Mouse (Mus musculus): ENCODE measurements at regions not wholly inside any gene's neighbourhood (a gene's known extent, or its start where the extent isn't known, plus 50 kb on each side); places are given as distances from the start of the nearest gene placed in this dataset.

DNA sequence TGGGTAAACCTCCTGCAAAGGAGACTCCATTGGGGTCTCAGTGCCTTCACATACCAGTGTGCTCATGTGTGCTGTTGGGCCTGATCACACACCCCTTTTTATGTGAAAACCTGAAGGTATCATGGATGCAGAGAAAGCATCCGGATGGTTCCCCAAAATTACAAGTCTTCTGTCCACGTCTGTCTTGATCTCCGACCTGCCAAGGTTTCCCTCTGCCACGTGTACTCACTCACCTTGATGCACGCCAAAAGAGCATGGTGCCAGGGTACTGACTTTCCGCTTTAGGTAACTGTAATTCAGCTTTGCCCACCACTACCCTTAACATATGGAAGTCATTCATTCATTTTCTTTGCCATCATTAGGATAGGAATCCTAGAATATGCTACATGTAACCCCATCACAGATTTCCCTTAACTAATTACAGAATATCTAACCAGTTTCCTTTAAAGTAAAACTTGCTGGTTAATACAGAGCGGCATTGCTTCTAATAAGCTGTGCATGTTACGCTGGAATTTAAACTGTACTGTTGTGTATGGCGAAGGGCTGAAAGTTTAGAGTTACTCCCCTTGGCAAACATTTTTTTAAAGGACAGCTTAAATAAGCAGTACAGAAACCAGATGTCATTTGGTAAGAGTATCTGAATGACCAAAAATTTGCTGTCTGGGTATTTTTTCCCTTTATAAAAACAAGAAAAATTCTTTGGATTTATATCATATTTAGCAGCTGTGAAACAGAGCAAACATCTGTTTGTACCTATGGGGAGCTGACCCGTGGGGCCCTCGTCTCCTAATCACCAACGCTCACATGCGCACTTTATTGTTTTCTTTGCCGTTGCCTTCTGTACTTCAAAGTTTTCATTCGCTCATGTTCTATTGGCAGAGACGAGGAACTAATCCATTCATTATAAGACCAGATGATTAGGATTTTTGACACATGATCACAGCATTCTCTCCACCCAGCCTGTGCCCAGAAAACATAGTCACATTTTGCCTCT lies 131.4 kb upstream of the Gm15217 start:
- Histone ChIP-seq H3K27ac (ENCODE audit: low read length) (no peak overlapping the region), H3K4me2 (ENCODE audit: low read depth, low read length) (no peak overlapping the region), H3K36me3 (ENCODE audit: control insufficient read depth, insufficient read depth, low read length) (no peaks in the 10 kb centered on the region), H3K9me3 (ENCODE audit: control insufficient read depth, low read length) (no peaks in the 10 kb centered on the region), H3K4me1 (ENCODE audit: control insufficient read depth, insufficient read depth, low read length) (no peaks in the 10 kb centered on the region), H3K9ac (ENCODE audit: low read depth, low read length) (no peak overlapping the region), H3K27me3 (replicated peaks; ENCODE audit: control insufficient read depth, insufficient read depth, low read length) (no peaks in the 10 kb centered on the region), H3K4me3 (ENCODE audit: low read length) (no peak overlapping the region)
- no peak for ATAC-seq
- 70% methylated on average over 16 of the region's 16 CpGs for WGBS

- Histone ChIP-seq H3K36me3 (ENCODE audit: control insufficient read depth, insufficient read depth, low read length) (no peaks in the 10 kb centered on the region), H3K9me3 (ENCODE audit: control insufficient read depth, low read length) (no peaks in the 10 kb centered on the region), H3K27ac (ENCODE audit: low read length) (no peak overlapping the region), H3K4me1 (ENCODE audit: control insufficient read depth, insufficient read depth, low read length) (no peaks in the 10 kb centered on the region), H3K4me3 (ENCODE audit: low read length) (no peak overlapping the region), H3K4me2 (ENCODE audit: low read depth, low read length) (no peak overlapping the region), H3K9ac (ENCODE audit: low read depth, low read length) (no peak overlapping the region), H3K27me3 (replicated peaks; ENCODE audit: control insufficient read depth, insufficient read depth, low read length) (no peaks in the 10 kb centered on the region)
- WGBS: 48% methylated on average over 3 of the region's 3 CpGs
- ATAC-seq: no peak
These were observed 130.1 kb upstream of the Gm15217 start for GRCm38 (mm10) chr14:46249141-46249540.

GRCm38 (mm10) chr14:46255261-46255660 lies 124.0 kb upstream of the Gm15217 start:
- H3K9ac ChIP-seq (ENCODE audit: low read depth, low read length): no peak overlapping the region
- WGBS: 54% methylated on average over 3 of the region's 3 CpGs
- no peak overlapping the region for H3K27ac ChIP-seq (ENCODE audit: low read length)
- H3K4me2 ChIP-seq (ENCODE audit: low read depth, low read length): no peak overlapping the region
- H3K4me3 ChIP-seq (ENCODE audit: low read length): no peak overlapping the region
- no peaks in the 10 kb centered on the region for H3K27me3 ChIP-seq (replicated peaks; ENCODE audit: control insufficient read depth, insufficient read depth, low read length)
- H3K36me3 ChIP-seq (ENCODE audit: control insufficient read depth, insufficient read depth, low read length): no peaks in the 10 kb centered on the region
- H3K9me3 ChIP-seq (ENCODE audit: control insufficient read depth, low read length): no peaks in the 10 kb centered on the region
- H3K4me1 ChIP-seq (ENCODE audit: control insufficient read depth, insufficient read depth, low read length): 0 out of 2 replicates have a peak, but pooled peaks cover 3% of the 10 kb centered on the region
- no peak for ATAC-seq

DNA sequence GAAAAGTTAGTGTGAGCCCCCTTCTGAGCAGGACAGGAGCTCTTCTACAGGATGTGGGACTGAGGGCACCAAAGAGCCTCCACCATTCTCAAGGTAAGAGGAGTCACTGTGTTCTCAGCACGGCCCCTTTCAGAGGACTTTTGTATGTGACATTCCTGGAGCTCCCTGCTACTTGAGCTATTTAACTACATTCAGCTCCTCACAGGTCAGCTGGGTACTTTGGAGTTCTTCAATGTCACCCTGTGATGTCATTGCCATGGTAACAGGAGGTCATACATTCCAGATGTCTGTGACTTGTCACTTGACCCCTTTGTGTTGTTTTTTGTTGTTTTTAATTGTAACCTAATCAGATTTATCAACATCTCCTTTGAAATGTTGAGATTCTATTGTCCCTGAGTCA lies 122.9 kb upstream of the Gm15217 start:
- Histone ChIP-seq H3K4me2 (ENCODE audit: low read depth, low read length) (no peak overlapping the region), H3K27me3 (replicated peaks; ENCODE audit: control insufficient read depth, insufficient read depth, low read length) (no peaks in the 10 kb centered on the region), H3K9ac (ENCODE audit: low read depth, low read length) (no peak overlapping the region), H3K4me1 (ENCODE audit: control insufficient read depth, insufficient read depth, low read length) (0 out of 2 replicates have a peak, but pooled peaks cover 3% of the 10 kb centered on the region), H3K36me3 (ENCODE audit: control insufficient read depth, insufficient read depth, low read length) (no peaks in the 10 kb centered on the region), H3K9me3 (ENCODE audit: control insufficient read depth, low read length) (no peaks in the 10 kb centered on the region), H3K27ac (ENCODE audit: low read length) (no peak overlapping the region), H3K4me3 (ENCODE audit: low read length) (no peak overlapping the region)
- 29% methylated on average over 1 of the region's 1 CpGs for WGBS
- ATAC-seq: no peak

- H3K36me3 ChIP-seq (ENCODE audit: control insufficient read depth, insufficient read depth, low read length): no peaks in the 10 kb centered on the region
- no peak for ATAC-seq
- WGBS: 86% methylated on average over 4 of the region's 4 CpGs
- no peak overlapping the region for H3K4me2 ChIP-seq (ENCODE audit: low read depth, low read length)
- H3K9ac ChIP-seq (ENCODE audit: low read depth, low read length): no peak overlapping the region
- no peaks in the 10 kb centered on the region for H3K27me3 ChIP-seq (replicated peaks; ENCODE audit: control insufficient read depth, insufficient read depth, low read length)
- no peak overlapping the region for H3K4me3 ChIP-seq (ENCODE audit: low read length)
- H3K27ac ChIP-seq (ENCODE audit: low read length): no peak overlapping the region
- H3K4me1 ChIP-seq (ENCODE audit: control insufficient read depth, insufficient read depth, low read length): 0 out of 2 replicates have a peak, but pooled peaks cover 3% of the 10 kb centered on the region
- H3K9me3 ChIP-seq (ENCODE audit: control insufficient read depth, low read length): no peaks in the 10 kb centered on the region
These were observed 121.9 kb upstream of the Gm15217 start for GRCm38 (mm10) chr14:46257311-46257710.

DNA sequence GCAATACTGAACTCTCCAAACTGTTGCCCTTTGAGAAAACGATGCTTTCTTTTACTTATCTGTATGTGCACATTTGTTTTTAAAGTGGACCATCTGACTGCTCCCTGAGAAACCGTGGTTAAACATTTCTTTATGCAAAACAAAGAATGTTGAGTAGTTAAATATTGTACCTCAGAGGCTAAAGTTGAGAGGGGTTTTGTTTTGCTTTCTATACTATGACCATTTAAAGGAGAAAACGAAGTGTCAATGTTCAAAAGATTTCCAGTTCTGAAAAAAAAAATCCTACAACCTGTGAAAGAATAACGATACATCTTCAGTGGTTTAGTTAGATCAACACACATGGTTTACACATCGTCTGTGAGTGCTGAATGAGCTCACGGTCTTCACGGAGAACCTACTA lies 120.7 kb upstream of the Gm15217 start:
- H3K27ac ChIP-seq (ENCODE audit: low read length): no peak overlapping the region
- H3K4me2 ChIP-seq (ENCODE audit: low read depth, low read length): no peak overlapping the region
- ATAC-seq: no peak
- H3K4me3 ChIP-seq (ENCODE audit: low read length): no peak overlapping the region
- H3K4me1 ChIP-seq (ENCODE audit: control insufficient read depth, insufficient read depth, low read length): 0 out of 2 replicates have a peak, but pooled peaks cover 3% of the 10 kb centered on the region
- no peaks in the 10 kb centered on the region for H3K27me3 ChIP-seq (replicated peaks; ENCODE audit: control insufficient read depth, insufficient read depth, low read length)
- H3K9me3 ChIP-seq (ENCODE audit: control insufficient read depth, low read length): no peaks in the 10 kb centered on the region
- no peaks in the 10 kb centered on the region for H3K36me3 ChIP-seq (ENCODE audit: control insufficient read depth, insufficient read depth, low read length)
- no peak overlapping the region for H3K9ac ChIP-seq (ENCODE audit: low read depth, low read length)
- WGBS: 63% methylated on average over 7 of the region's 7 CpGs

GRCm38 (mm10) chr14:46260291-46260980 lies 118.8 kb upstream of the Gm15217 start:
- Histone ChIP-seq H3K4me3 (ENCODE audit: low read length) (no peak overlapping the region), H3K4me2 (ENCODE audit: low read depth, low read length) (no peak overlapping the region), H3K9ac (ENCODE audit: low read depth, low read length) (no peak overlapping the region), H3K27me3 (replicated peaks; ENCODE audit: control insufficient read depth, insufficient read depth, low read length) (no peaks in the 10 kb centered on the region), H3K36me3 (ENCODE audit: control insufficient read depth, insufficient read depth, low read length) (no peaks in the 10 kb centered on the region), H3K4me1 (ENCODE audit: control insufficient read depth, insufficient read depth, low read length) (0 out of 2 replicates have a peak, but pooled peaks cover under 1% of the 10 kb centered on the region), H3K27ac (ENCODE audit: low read length) (no peak overlapping the region), H3K9me3 (ENCODE audit: control insufficient read depth, low read length) (no peaks in the 10 kb centered on the region)
- peak; percentile 88 for ATAC-seq
- 70% methylated on average over 4 of the region's 4 CpGs for WGBS

- H3K4me1 ChIP-seq (ENCODE audit: control insufficient read depth, insufficient read depth, low read length): 0 out of 2 replicates have a peak, but pooled peaks cover 2% of the 10 kb centered on the region
- H3K27ac ChIP-seq (ENCODE audit: low read length): no peak overlapping the region
- no peaks in the 10 kb centered on the region for H3K27me3 ChIP-seq (replicated peaks; ENCODE audit: control insufficient read depth, insufficient read depth, low read length)
- WGBS: 92% methylated on average over 10 of the region's 10 CpGs
- H3K4me2 ChIP-seq (ENCODE audit: low read depth, low read length): no peak overlapping the region
- ATAC-seq: no peak
- H3K9me3 ChIP-seq (ENCODE audit: control insufficient read depth, low read length): no peaks in the 10 kb centered on the region
- no peak overlapping the region for H3K4me3 ChIP-seq (ENCODE audit: low read length)
- H3K9ac ChIP-seq (ENCODE audit: low read depth, low read length): no peak overlapping the region
- H3K36me3 ChIP-seq (ENCODE audit: control insufficient read depth, insufficient read depth, low read length): no peaks in the 10 kb centered on the region
These were observed 103.8 kb upstream of the Gm15217 start for GRCm38 (mm10) chr14:46275455-46275854.
